Mouse (Mus musculus) heart, adult 2 months (tissue): ENCODE measurements around the gene Cfap161. TPM values are rescaled to one million over a fixed set of nuclear protein-coding genes. Genes with fewer than 3 reads are reported as not detected.

ENCODE experiments used
- DNase-seq, 2 experiments: peaks; one replicate each; pipeline ENCODE4 v3.0.0; 2021
- H3K27ac ChIP-seq: fragments of 200-600 bp; 2 replicates; pipeline ENCODE4 v1.8.1; 2022
- H3K27me3 ChIP-seq: fragments of 200-500 bp; 2 replicates; pipeline ENCODE4 v1.6.1; 2012; ENCODE audit warnings: mild to moderate bottlenecking, low read length, inconsistent platforms, mixed read lengths; ENCODE audit not compliant: control insufficient read depth, insufficient read depth
- H3K36me3 ChIP-seq: fragments of 200-500 bp; 2 replicates; pipeline ENCODE4 v1.6.1; 2012; ENCODE audit warnings: low read length, inconsistent platforms; ENCODE audit not compliant: control insufficient read depth, insufficient read depth
- H3K4me1 ChIP-seq: fragments of 200-500 bp; 2 replicates; pipeline ENCODE4 v1.6.1; 2011; ENCODE audit warnings: low read length; ENCODE audit not compliant: control insufficient read depth, insufficient read depth
- H3K4me3 ChIP-seq: fragments of 200-600 bp; 2 replicates; pipeline ENCODE4 v1.8.1; 2022
- H3K79me2 ChIP-seq: fragments of 200-500 bp; replicated peaks from 2 replicates; pipeline ENCODE4 v1.6.1; 2012; ENCODE audit warnings: mild to moderate bottlenecking, inconsistent platforms, low read length, moderate library complexity, mixed read lengths; ENCODE audit not compliant: control insufficient read depth, insufficient read depth
- H3K9ac ChIP-seq: fragments of 200-500 bp; 2 replicates; pipeline ENCODE4 v1.6.1; 2012; ENCODE audit warnings: low read depth, mild to moderate bottlenecking, control low read depth, inconsistent platforms, low read length, mixed read lengths
- CTCF ChIP-seq: fragments of 200-600 bp; IDR thresholded peaks from 2 replicates; pipeline ENCODE4 v1.8.1; 2022; ENCODE audit warnings: antibody characterized with exemption, mild to moderate bottlenecking, moderate library complexity
- EP300 ChIP-seq: fragments of 200-500 bp; IDR thresholded peaks from 2 replicates; pipeline ENCODE4 v1.6.1; 2011; ENCODE audit warnings: low read depth, low read length, control low read depth; ENCODE audit not compliant: insufficient read depth
- POLR2A ChIP-seq: fragments of 200-500 bp; IDR thresholded peaks from 2 replicates; pipeline ENCODE4 v1.6.1; 2011; ENCODE audit warnings: mild to moderate bottlenecking, low read depth, low read length, control low read depth; ENCODE audit not compliant: insufficient read depth
- WGBS: fragments of 180-500 bp; shearing (Covaris S2); methylation state at CpG from one replicate; pipeline ENCODE4 v1.1.7; 2018; 5-methylcytosine and 5-hydroxymethylcytosine counted together
- intact Hi-C: fragments of 180-260 bp; cut with DNase I; formaldehyde crosslinking; loops from one replicate; pipeline ENCODE4 v1.15.1; 2025
- polyA plus RNA-seq: library from polyadenylated mRNA; depleted of rRNA; stranded (reverse); fragments of >200 nt; gene quantifications from 2 replicates; pipeline ENCODE4 v1.2.3, GENCODE M21; 2012
- total RNA-seq, 2 experiments: library from RNA; stranded (reverse); gene quantifications; 2 replicates each; pipeline ENCODE4 v1.2.3; 2021

Gene Cfap161
- total and polyA plus RNA-seq, 3 experiments = 0.35 TPM; not detected in 2

GRCm38 (mm10) chr7:83736341-83737115 is 58.2 kb downstream of the Cfap161 start:
- no peak overlapping the region for H3K9ac ChIP-seq
- TF ChIP-seq POLR2A (no peak), CTCF (no peak), EP300 (no peak)
- H3K27me3 ChIP-seq = peaks cover 1% of the 10 kb centered on the region
- WGBS = 88% methylated on average over 6 of the region's 6 CpGs
- DNase-seq = no peak
- H3K4me3 ChIP-seq = no peak overlapping the region
- H3K79me2 ChIP-seq = no peaks in the 10 kb centered on the region
- no peak overlapping the region for H3K27ac ChIP-seq
- no peaks in the 10 kb centered on the region for H3K36me3 ChIP-seq
- peaks cover 7% of the 10 kb centered on the region; the same call in 1 of the 2 replicates for H3K4me1 ChIP-seq
- intact Hi-C loops = no loop called here

- TF ChIP-seq EP300 (no peak), POLR2A (no peak), CTCF (no peak)
- Histone ChIP-seq H3K27ac (no peak overlapping the region), H3K4me3 (no peak overlapping the region), H3K79me2 (no peaks in the 10 kb centered on the region), H3K36me3 (no peaks in the 10 kb centered on the region), H3K9ac (no peak overlapping the region), H3K4me1 (peaks cover 6% of the 10 kb centered on the region; the same call in 1 of the 2 replicates), H3K27me3 (peaks cover 1% of the 10 kb centered on the region; the same call in 1 of the 2 replicates)
- 85% methylated on average over 7 of the region's 7 CpGs for whole genome bisulfite sequencing
- no peak for DNase-seq
- intact Hi-C loops = no loop called here
Measured at GRCm38 (mm10) chr7:83735108-83735781, 59.4 kb downstream of the Cfap161 start.

- H3K9ac ChIP-seq = no peak overlapping the region
- H3K36me3 ChIP-seq = no peaks in the 10 kb centered on the region
- WGBS = 77% methylated on average over 6 of the region's 6 CpGs
- no peak overlapping the region for H3K4me3 ChIP-seq
- intact Hi-C loops = no loop called here
- peaks cover 6% of the 10 kb centered on the region; the same call in 1 of the 2 replicates for H3K4me1 ChIP-seq
- H3K27ac ChIP-seq = no peak overlapping the region
- TF ChIP-seq POLR2A (no peak), CTCF (no peak), EP300 (no peak)
- H3K79me2 ChIP-seq = no peaks in the 10 kb centered on the region
- H3K27me3 ChIP-seq = peaks cover 1% of the 10 kb centered on the region; the same call in 1 of the 2 replicates
- DNase-seq = no peak
Measured at GRCm38 (mm10) chr7:83734671-83735082, 60.0 kb downstream of the Cfap161 start.

- Histone ChIP-seq H3K27ac (no peak overlapping the region), H3K36me3 (no peaks in the 10 kb centered on the region), H3K79me2 (no peaks in the 10 kb centered on the region), H3K9ac (no peak overlapping the region), H3K4me1 (peaks cover 4% of the 10 kb centered on the region; the same call in 1 of the 2 replicates), H3K4me3 (no peak overlapping the region), H3K27me3 (peaks cover 1% of the 10 kb centered on the region; the same call in 1 of the 2 replicates)
- intact Hi-C loops = no loop called here
- WGBS = 90% methylated on average over 3 of the region's 3 CpGs
- TF ChIP-seq EP300 (no peak), POLR2A (no peak), CTCF (no peak)
- DNase-seq = no peak
Measured at GRCm38 (mm10) chr7:83734246-83734645, 60.4 kb downstream of the Cfap161 start.

GRCm38 (mm10) chr7:83732781-83733180 is 61.9 kb downstream of the Cfap161 start:
- H3K36me3 ChIP-seq = no peaks in the 10 kb centered on the region
- no peak overlapping the region for H3K4me3 ChIP-seq
- H3K79me2 ChIP-seq = no peaks in the 10 kb centered on the region
- H3K9ac ChIP-seq = no peak overlapping the region
- WGBS = 91% methylated on average over 3 of the region's 3 CpGs
- no peak overlapping the region for H3K27ac ChIP-seq
- intact Hi-C loops = no loop called here
- no peak for DNase-seq
- no peaks in the 10 kb centered on the region for H3K4me1 ChIP-seq
- TF ChIP-seq EP300 = no peak
- TF ChIP-seq POLR2A = no peak
- TF ChIP-seq CTCF = no peak
- peaks cover 1% of the 10 kb centered on the region; the same call in 1 of the 2 replicates for H3K27me3 ChIP-seq
